Mouse (Mus musculus) hindbrain, embryonic 12.5 days (tissue): ENCODE data around the gene Btg1. TPM values are rescaled to one million over a fixed set of nuclear protein-coding genes. Genes with fewer than 3 reads are reported as not detected.

Source experiments
- ATAC-seq: fragments of 200-750 bp; cut with Nextera tagmentation; 2 replicates; pipeline ENCODE4 v1.8.0; 2017; ENCODE audit warnings: moderate TSS enrichment; ENCODE audit not compliant: low FRiP score
- H3K27ac ChIP-seq: fragments of 300-500 bp; sonication (generic); 2 replicates; pipeline ENCODE4 v1.5.1; 2016; ENCODE audit warnings: mild to moderate bottlenecking
- H3K27me3 ChIP-seq: fragments of 300-500 bp; sonication (generic); 2 replicates; pipeline ENCODE4 v1.6.1; 2016; ENCODE audit warnings: mild to moderate bottlenecking
- H3K36me3 ChIP-seq: fragments of 300-500 bp; sonication (generic); 2 replicates; pipeline ENCODE4 v1.6.1; 2016; ENCODE audit warnings: mild to moderate bottlenecking
- H3K4me1 ChIP-seq: fragments of 300-500 bp; sonication (generic); 2 replicates; pipeline ENCODE4 v1.6.1; 2016
- H3K4me2 ChIP-seq: fragments of 300-500 bp; sonication (generic); replicated peaks from 2 replicates; pipeline ENCODE4 v1.6.1; 2016; ENCODE audit warnings: mild to moderate bottlenecking
- H3K4me3 ChIP-seq: fragments of 300-500 bp; sonication (generic); 2 replicates; pipeline ENCODE4 v1.5.1; 2016; ENCODE audit warnings: mild to moderate bottlenecking
- H3K9ac ChIP-seq: fragments of 300-500 bp; sonication (generic); 2 replicates; pipeline ENCODE4 v1.6.1; 2016; ENCODE audit warnings: mild to moderate bottlenecking, moderate library complexity
- H3K9me3 ChIP-seq: fragments of 300-500 bp; sonication (generic); replicated peaks from 2 replicates; pipeline ENCODE4 v1.6.1; 2016; ENCODE audit warnings: mild to moderate bottlenecking
- WGBS: fragments of 180-500 bp; shearing (Covaris S2); methylation state at CpG from one replicate; pipeline ENCODE4 v1.1.7; 2016; 5-methylcytosine and 5-hydroxymethylcytosine counted together
- polyA plus RNA-seq: library from polyadenylated mRNA; unstranded; fragments of >200 nt; fragmentation: Nextera tagmentation; extraction: Ambion mirVana; gene quantifications from 2 replicates; pipeline ENCODE4 v1.2.1, GENCODE M21; 2016

Btg1 gene
- polyA plus RNA-seq, result 69.1 and 69.6 TPM in 2 replicates

DNA sequence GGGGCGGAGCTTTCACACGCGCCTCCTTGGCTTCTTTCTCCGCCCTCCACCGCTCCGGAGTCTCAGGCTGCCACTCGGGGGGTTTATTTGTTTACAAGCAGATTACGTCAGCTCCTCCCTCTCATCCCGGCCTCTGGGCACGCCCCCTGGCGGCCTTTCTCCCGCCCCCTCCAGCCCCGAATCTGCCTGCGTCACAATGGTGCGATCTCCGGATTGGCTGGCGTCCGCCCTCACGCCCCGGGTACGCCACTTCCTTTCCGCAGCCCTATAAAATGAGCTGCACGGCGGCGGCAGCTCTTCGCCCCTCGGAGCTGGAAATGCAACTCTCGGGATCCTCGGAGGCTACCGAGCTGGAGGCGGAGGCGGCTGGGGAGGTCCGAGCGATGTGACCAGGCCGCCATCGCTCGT is at the start of gene Btg1:
Btg1 (plus strand) TSS at position 298 of the 408 bp plus-strand sequence.
- peak within 1 kb of the TSS; percentile 99 for H3K9ac ChIP-seq
- H3K4me2 ChIP-seq, result peak within 1 kb of the TSS; percentile 57
- H3K36me3 ChIP-seq, result peaks cover 12% of the 10 kb centered on the region
- WGBS, result under 1% methylated on average over 37 of the region's 37 CpGs
- H3K9me3 ChIP-seq, result 0 out of 2 replicates have a peak, but pooled peaks cover 4% of the 10 kb centered on the region
- H3K27ac ChIP-seq, result peak within 1 kb of the TSS; percentile 97
- H3K4me1 ChIP-seq, result peaks cover 10% of the 10 kb centered on the region
- H3K4me3 ChIP-seq, result peak within 1 kb of the TSS; percentile 99
- ATAC-seq, result peak; percentile 97
- no peaks in the 10 kb centered on the region for H3K27me3 ChIP-seq

- Histone ChIP-seq H3K9ac (no peak overlapping the region), H3K4me2 (no peak overlapping the region), H3K27me3 (no peaks in the 10 kb centered on the region), H3K36me3 (no peaks in the 10 kb centered on the region), H3K27ac (no peak overlapping the region), H3K4me3 (no peak overlapping the region), H3K4me1 (peaks cover 8% of the 10 kb centered on the region), H3K9me3 (0 out of 2 replicates have a peak, but pooled peaks cover 5% of the 10 kb centered on the region)
- ATAC-seq, result no peak
- WGBS, result 75% methylated on average over 8 of the region's 8 CpGs
Measured at GRCm38 (mm10) chr10:96569469-96569868, 47.3 kb upstream of the Btg1 start.

GRCm38 (mm10) chr10:96571176-96571575 is 45.6 kb upstream of the Btg1 start:
- Histone ChIP-seq H3K4me2 (no peak overlapping the region), H3K4me3 (no peak overlapping the region), H3K27me3 (no peaks in the 10 kb centered on the region), H3K36me3 (no peaks in the 10 kb centered on the region), H3K9ac (no peak overlapping the region), H3K9me3 (0 out of 2 replicates have a peak, but pooled peaks cover 5% of the 10 kb centered on the region), H3K27ac (0 out of 2 replicates have a peak overlapping the region, but pooled peaks have one; percentile 30), H3K4me1 (peaks cover 8% of the 10 kb centered on the region)
- WGBS, result 48% methylated on average over 4 of the region's 4 CpGs
- ATAC-seq, result no peak

DNA sequence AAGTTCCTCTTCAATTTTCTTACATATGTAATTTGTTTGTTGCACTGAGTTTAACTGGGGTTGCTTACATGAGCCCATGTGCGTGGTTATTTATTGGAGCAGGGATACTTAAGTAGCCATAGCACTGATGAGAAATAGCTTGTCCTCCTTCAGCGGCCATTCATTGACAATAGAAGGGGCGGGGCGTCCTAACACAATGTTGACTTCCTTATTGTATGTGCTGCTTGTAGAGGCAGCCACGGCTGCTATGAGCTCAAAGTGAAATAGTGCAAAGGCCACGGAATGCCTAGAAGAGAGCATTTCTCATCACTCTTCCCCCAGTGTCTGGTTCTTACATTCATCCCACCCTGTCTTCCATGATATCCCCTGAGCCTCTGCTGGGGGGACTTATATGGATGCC is 42.0 kb upstream of the Btg1 start:
- no peak overlapping the region for H3K4me2 ChIP-seq
- H3K27ac ChIP-seq, result no peak overlapping the region
- H3K9ac ChIP-seq, result no peak overlapping the region
- H3K27me3 ChIP-seq, result no peaks in the 10 kb centered on the region
- WGBS, result 59% methylated on average over 6 of the region's 6 CpGs
- no peak for ATAC-seq
- H3K4me3 ChIP-seq, result no peak overlapping the region
- H3K36me3 ChIP-seq, result no peaks in the 10 kb centered on the region
- no peaks in the 10 kb centered on the region for H3K9me3 ChIP-seq
- H3K4me1 ChIP-seq, result peaks cover 8% of the 10 kb centered on the region

DNA sequence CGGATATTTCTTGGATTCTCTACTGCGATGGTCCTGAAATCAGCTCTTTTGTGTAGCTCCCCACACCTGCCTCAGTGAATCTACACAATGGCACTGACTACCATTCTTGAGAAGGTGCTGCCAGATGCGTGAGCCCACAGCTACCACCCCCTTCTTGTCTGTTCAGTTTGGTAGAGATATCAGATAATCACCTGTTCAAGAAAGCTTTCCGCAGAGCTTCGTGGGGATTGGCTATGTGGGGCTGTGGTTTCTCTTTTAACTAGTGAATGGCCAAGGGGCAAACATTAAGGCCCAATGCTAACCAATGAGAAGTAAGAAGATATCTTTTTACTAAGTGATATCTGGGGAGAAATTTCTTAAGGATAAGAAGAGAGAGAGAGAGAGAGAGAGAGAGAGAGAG is 41.5 kb upstream of the Btg1 start:
- WGBS, result 85% methylated on average over 5 of the region's 5 CpGs
- Histone ChIP-seq H3K4me1 (peaks cover 8% of the 10 kb centered on the region), H3K27me3 (no peaks in the 10 kb centered on the region), H3K27ac (no peak overlapping the region), H3K36me3 (no peaks in the 10 kb centered on the region), H3K4me3 (no peak overlapping the region), H3K9me3 (no peaks in the 10 kb centered on the region), H3K4me2 (no peak overlapping the region), H3K9ac (no peak overlapping the region)
- no peak for ATAC-seq

GRCm38 (mm10) chr10:96578924-96579323 is 37.9 kb upstream of the Btg1 start:
- ATAC-seq, result no peak
- no peaks in the 10 kb centered on the region for H3K4me1 ChIP-seq
- no peak overlapping the region for H3K9ac ChIP-seq
- no peaks in the 10 kb centered on the region for H3K36me3 ChIP-seq
- no peaks in the 10 kb centered on the region for H3K9me3 ChIP-seq
- WGBS, result 87% methylated on average over 5 of the region's 5 CpGs
- H3K4me3 ChIP-seq, result no peak overlapping the region
- no peak overlapping the region for H3K27ac ChIP-seq
- H3K27me3 ChIP-seq, result no peaks in the 10 kb centered on the region
- no peak overlapping the region for H3K4me2 ChIP-seq

DNA sequence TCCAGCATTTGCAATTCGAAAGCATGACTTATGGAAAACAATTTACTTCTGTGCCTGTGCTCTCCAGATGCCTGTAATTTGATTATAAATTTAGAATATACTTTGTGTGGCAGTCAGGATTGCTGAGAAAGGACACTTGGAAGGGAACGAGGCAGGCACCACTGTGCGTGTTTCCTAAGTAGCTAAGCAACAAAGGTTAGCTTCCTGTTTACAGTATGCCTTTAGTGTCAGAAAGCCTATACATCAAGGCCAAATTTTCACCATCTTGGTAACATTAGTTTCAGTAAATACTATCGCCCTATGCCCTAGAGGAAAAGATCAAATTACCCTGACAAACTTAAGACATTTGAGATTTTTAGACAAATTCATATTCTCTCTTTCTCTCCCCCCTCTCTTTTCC is 37.4 kb upstream of the Btg1 start:
- Histone ChIP-seq H3K4me2 (no peak overlapping the region), H3K36me3 (no peaks in the 10 kb centered on the region), H3K9ac (no peak overlapping the region), H3K27me3 (no peaks in the 10 kb centered on the region), H3K4me1 (no peaks in the 10 kb centered on the region), H3K4me3 (no peak overlapping the region), H3K9me3 (no peaks in the 10 kb centered on the region), H3K27ac (no peak overlapping the region)
- whole genome bisulfite sequencing, result 59% methylated on average over 4 of the region's 4 CpGs
- no peak for ATAC-seq

DNA sequence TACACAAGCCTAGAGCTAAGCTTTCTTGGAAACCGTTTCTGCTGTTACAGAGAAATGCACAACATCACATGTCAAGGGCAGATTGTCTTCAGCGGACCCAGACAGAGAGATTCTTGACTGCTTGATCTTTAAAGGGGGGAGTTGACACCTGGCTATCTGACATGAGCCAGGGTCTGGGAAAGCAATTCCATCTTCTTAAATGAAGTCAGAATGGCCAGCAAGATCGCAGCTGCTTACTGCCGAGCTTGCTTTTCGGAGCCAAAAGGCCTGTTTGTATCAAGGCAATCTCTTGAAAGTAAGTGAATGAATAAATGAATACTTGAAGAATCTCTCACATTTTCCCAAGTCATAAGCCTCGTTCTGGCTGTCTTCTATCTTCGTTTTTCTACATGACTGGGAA is 36.6 kb upstream of the Btg1 start:
- H3K9me3 ChIP-seq, result no peaks in the 10 kb centered on the region
- ATAC-seq, result no peak
- no peaks in the 10 kb centered on the region for H3K4me1 ChIP-seq
- no peak overlapping the region for H3K4me2 ChIP-seq
- H3K36me3 ChIP-seq, result no peaks in the 10 kb centered on the region
- H3K27me3 ChIP-seq, result no peaks in the 10 kb centered on the region
- no peak overlapping the region for H3K27ac ChIP-seq
- WGBS, result 77% methylated on average over 7 of the region's 7 CpGs
- H3K9ac ChIP-seq, result no peak overlapping the region
- no peak overlapping the region for H3K4me3 ChIP-seq

- 62% methylated on average over 6 of the region's 6 CpGs for WGBS
- H3K27me3 ChIP-seq, result no peaks in the 10 kb centered on the region
- H3K4me2 ChIP-seq, result no peak overlapping the region
- H3K4me1 ChIP-seq, result no peaks in the 10 kb centered on the region
- ATAC-seq, result no peak
- no peaks in the 10 kb centered on the region for H3K9me3 ChIP-seq
- H3K4me3 ChIP-seq, result no peak overlapping the region
- no peak overlapping the region for H3K9ac ChIP-seq
- H3K27ac ChIP-seq, result no peak overlapping the region
- H3K36me3 ChIP-seq, result no peaks in the 10 kb centered on the region
Measured at GRCm38 (mm10) chr10:96581232-96581631, 35.6 kb upstream of the Btg1 start.

DNA sequence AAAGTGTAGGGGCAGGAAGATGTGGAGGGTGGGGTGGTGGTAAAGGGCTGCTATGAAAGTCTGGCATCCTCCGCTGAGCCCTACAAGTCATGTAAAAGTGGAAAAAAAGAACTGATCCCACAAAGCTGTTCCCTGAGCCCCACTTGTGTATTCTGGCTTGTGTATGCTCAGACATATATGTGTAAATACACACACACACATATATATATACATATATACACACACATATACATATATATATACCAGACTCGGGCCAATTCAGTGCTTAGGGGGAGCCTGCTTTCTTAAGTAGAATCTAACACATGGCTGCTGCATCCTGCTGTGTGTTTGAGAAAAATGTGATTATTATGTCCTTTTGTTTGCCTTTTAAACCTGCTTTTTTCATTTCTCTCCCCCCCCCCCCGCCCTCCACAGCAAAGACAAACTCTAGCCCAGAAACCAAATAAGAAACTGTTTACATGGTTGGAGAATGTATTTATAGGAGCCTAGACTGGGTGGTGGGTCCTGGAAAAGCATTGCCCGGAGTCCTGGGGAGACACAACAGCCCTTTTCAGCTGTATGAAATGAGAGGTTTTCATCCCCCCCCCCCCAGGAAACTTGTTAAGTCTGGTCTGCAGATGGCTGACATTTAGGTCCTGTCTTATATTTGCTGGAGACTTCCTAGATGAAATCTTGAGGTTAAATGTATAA is 30.5 kb upstream of the Btg1 start:
- ATAC-seq, result no peak
- H3K9me3 ChIP-seq, result no peaks in the 10 kb centered on the region
- no peaks in the 10 kb centered on the region for H3K27me3 ChIP-seq
- 67% methylated on average over 4 of the region's 4 CpGs for WGBS
- no peak overlapping the region for H3K4me2 ChIP-seq
- no peak overlapping the region for H3K9ac ChIP-seq
- no peak overlapping the region for H3K4me3 ChIP-seq
- no peak overlapping the region for H3K27ac ChIP-seq
- no peaks in the 10 kb centered on the region for H3K36me3 ChIP-seq
- H3K4me1 ChIP-seq, result no peaks in the 10 kb centered on the region

GRCm38 (mm10) chr10:96586881-96587217 is 30.0 kb upstream of the Btg1 start:
- no peak overlapping the region for H3K9ac ChIP-seq

GRCm38 (mm10) chr10:96588233-96588632 is 28.6 kb upstream of the Btg1 start:
- Histone ChIP-seq H3K4me3 (no peak overlapping the region), H3K9ac (no peak overlapping the region), H3K27me3 (no peaks in the 10 kb centered on the region), H3K36me3 (no peaks in the 10 kb centered on the region), H3K4me2 (no peak overlapping the region), H3K27ac (no peak overlapping the region), H3K4me1 (no peaks in the 10 kb centered on the region), H3K9me3 (no peaks in the 10 kb centered on the region)
- ATAC-seq, result no peak
- WGBS, result 83% methylated on average over 6 of the region's 6 CpGs

More at GRCm38 (mm10) chr10:96586881-96587217, 30.0 kb upstream of the Btg1 start:
- no peaks in the 10 kb centered on the region for H3K4me1 ChIP-seq
- no peaks in the 10 kb centered on the region for H3K27me3 ChIP-seq
- no peaks in the 10 kb centered on the region for H3K36me3 ChIP-seq
- no peak overlapping the region for H3K27ac ChIP-seq
- no peak overlapping the region for H3K4me2 ChIP-seq
- no peak for ATAC-seq
- WGBS, result 79% methylated on average over 4 of the region's 4 CpGs
- no peaks in the 10 kb centered on the region for H3K9me3 ChIP-seq
- H3K4me3 ChIP-seq, result no peak overlapping the region

DNA sequence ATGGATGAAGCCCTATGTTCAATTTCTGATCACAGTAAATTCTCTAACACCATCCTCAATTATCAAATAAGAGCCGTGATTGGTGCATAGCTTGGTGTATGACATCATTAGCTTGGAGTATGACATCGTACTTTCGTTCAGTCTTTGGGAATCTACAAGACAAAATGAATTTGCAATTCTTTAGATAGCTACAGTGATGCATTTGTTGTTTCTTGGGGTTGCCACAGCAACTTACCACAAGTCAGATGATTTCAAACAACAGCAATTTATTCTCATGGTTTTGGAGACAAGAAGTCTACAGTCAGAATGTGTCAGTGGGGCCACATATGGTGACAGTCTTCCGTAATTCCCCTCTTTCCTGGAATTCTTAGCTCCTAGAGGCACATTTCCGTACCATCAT is 27.0 kb upstream of the Btg1 start:
- Histone ChIP-seq H3K36me3 (no peaks in the 10 kb centered on the region), H3K4me3 (no peak overlapping the region), H3K9me3 (no peaks in the 10 kb centered on the region), H3K9ac (no peak overlapping the region), H3K27ac (no peak overlapping the region), H3K4me2 (no peak overlapping the region), H3K27me3 (no peaks in the 10 kb centered on the region), H3K4me1 (no peaks in the 10 kb centered on the region)
- no peak for ATAC-seq
- 91% methylated on average over 5 of the region's 5 CpGs for WGBS
